Mouse (Mus musculus) thymus, adult 2 months (tissue): ENCODE data around the gene 4930579G24Rik. TPM values are rescaled to one million over a fixed set of nuclear protein-coding genes. Genes with fewer than 3 reads are reported as not detected.
A peak's percentile ranks its signal among the peaks of the same experiment; 100 is the strongest.

ENCODE experiments used
- DNase-seq: peaks from one replicate; pipeline ENCODE4 v3.0.0; 2021
- H3K27ac ChIP-seq: fragments of 200-500 bp; 2 replicates; pipeline ENCODE4 v1.5.1; 2012; ENCODE audit warnings: low read length, control low read depth; ENCODE audit not compliant: control insufficient read depth, insufficient read depth
- H3K27me3 ChIP-seq: fragments of 200-500 bp; 2 replicates; pipeline ENCODE4 v1.6.1; 2012; ENCODE audit warnings: mild to moderate bottlenecking, low read length, moderate library complexity, mixed read lengths; ENCODE audit not compliant: control insufficient read depth, insufficient read depth
- H3K36me3 ChIP-seq: fragments of 200-500 bp; 2 replicates; pipeline ENCODE4 v1.6.1; 2012; ENCODE audit warnings: mild to moderate bottlenecking, low read length, moderate library complexity; ENCODE audit not compliant: control insufficient read depth, insufficient read depth
- H3K4me1 ChIP-seq: fragments of 200-500 bp; replicated peaks from 2 replicates; pipeline ENCODE4 v1.6.1; 2012; ENCODE audit warnings: low read length; ENCODE audit not compliant: control insufficient read depth, insufficient read depth
- H3K4me3 ChIP-seq: fragments of 200-500 bp; 2 replicates; pipeline ENCODE4 v1.5.1; 2012; ENCODE audit warnings: mild to moderate bottlenecking, low read length, control low read depth, moderate library complexity; ENCODE audit not compliant: control insufficient read depth, insufficient read depth
- CTCF ChIP-seq: fragments of 200-500 bp; IDR thresholded peaks from 2 replicates; pipeline ENCODE4 v1.5.1; 2012; ENCODE audit warnings: mild to moderate bottlenecking, control low read depth, low read length, moderate library complexity, borderline replicate concordance; ENCODE audit not compliant: control insufficient read depth, poor library complexity, insufficient read depth; ENCODE audit errors: extremely low read depth
- POLR2A ChIP-seq: fragments of 200-500 bp; IDR thresholded peaks from 2 replicates; pipeline ENCODE4 v1.6.1; 2012; ENCODE audit warnings: mild to moderate bottlenecking, low read length, control low read depth, moderate library complexity; ENCODE audit not compliant: control insufficient read depth, poor library complexity, insufficient read depth; ENCODE audit errors: extremely low read depth
- WGBS: fragments of 180-500 bp; shearing (Covaris S2); methylation state at CpG from one replicate; pipeline ENCODE4 v1.1.7; 2018; 5-methylcytosine and 5-hydroxymethylcytosine counted together
- polyA plus RNA-seq: library from polyadenylated mRNA; depleted of rRNA; stranded (reverse); fragments of >200 nt; gene quantifications from 2 replicates; pipeline ENCODE4 v1.2.3, GENCODE M21; 2012

4930579G24Rik gene
- polyA plus RNA-seq, 1 experiment: 8.6 TPM

GRCm38 (mm10) chr3:79591793-79592471 lies 36.9 kb upstream of the 4930579G24Rik start:
- TF ChIP-seq POLR2A: no peak
- TF ChIP-seq CTCF: no peak
- DNase-seq: no peak
- WGBS: under 1% methylated on average over 15 of the region's 15 CpGs
- Histone ChIP-seq H3K27ac (0 out of 2 replicates have a peak overlapping the region, but pooled peaks have one; percentile 9), H3K4me1 (no peaks in the 10 kb centered on the region), H3K27me3 (no peaks in the 10 kb centered on the region), H3K36me3 (peaks cover 29% of the 10 kb centered on the region), H3K4me3 (peak overlapping the region; percentile 98)

DNA sequence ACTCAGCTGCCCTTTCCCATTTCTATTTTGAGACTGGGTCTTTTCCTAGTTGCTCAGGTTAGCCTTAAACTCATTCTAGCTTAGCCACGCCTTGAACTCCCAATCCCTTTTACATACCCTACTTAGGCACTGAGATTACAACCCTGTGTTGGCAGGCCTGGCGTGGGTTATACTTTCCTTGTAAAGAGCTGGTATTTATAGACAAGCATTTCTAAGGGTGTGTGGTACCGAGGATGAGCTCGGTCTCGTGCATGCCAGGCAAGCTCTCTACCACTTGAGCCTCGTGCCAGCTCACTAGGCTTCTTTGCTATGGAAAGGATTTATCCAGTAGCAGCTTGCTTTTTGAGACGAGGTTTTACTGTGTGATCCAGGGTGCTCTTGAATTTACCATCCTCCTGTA lies 33.4 kb upstream of the 4930579G24Rik start:
- H3K4me1 ChIP-seq: no peaks in the 10 kb centered on the region
- no peaks in the 10 kb centered on the region for H3K27me3 ChIP-seq
- no peak for DNase-seq
- H3K36me3 ChIP-seq: peaks cover 57% of the 10 kb centered on the region
- H3K27ac ChIP-seq: no peak overlapping the region
- no peak for TF ChIP-seq POLR2A
- TF ChIP-seq CTCF: no peak
- WGBS: 96% methylated on average over 7 of the region's 7 CpGs
- H3K4me3 ChIP-seq: no peak overlapping the region

DNA sequence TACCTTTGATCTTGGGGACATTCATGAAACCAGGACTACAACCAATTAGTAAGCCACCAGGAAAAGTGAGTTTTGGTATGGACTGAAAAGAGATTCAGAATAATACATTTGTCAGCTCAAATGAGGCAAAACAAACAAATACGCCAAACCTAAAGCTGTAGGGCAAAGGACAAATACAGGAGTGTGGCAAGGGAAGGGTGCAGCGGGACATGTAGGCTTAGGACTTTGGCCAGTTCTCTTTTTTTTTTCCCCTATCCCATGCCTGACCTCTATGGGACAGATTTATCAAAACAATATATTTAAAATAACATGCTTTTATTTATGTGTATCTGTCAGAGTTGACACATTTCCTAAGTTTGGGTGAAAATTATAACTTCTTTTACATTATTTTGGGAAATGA lies 19.0 kb upstream of the 4930579G24Rik start:
- Histone ChIP-seq H3K27ac (no peak overlapping the region), H3K27me3 (no peaks in the 10 kb centered on the region), H3K4me1 (no peaks in the 10 kb centered on the region), H3K4me3 (no peak overlapping the region), H3K36me3 (peaks cover 49% of the 10 kb centered on the region)
- no peak for TF ChIP-seq POLR2A
- TF ChIP-seq CTCF: no peak
- DNase-seq: no peak
- WGBS: 99% methylated on average over 2 of the region's 2 CpGs

DNA sequence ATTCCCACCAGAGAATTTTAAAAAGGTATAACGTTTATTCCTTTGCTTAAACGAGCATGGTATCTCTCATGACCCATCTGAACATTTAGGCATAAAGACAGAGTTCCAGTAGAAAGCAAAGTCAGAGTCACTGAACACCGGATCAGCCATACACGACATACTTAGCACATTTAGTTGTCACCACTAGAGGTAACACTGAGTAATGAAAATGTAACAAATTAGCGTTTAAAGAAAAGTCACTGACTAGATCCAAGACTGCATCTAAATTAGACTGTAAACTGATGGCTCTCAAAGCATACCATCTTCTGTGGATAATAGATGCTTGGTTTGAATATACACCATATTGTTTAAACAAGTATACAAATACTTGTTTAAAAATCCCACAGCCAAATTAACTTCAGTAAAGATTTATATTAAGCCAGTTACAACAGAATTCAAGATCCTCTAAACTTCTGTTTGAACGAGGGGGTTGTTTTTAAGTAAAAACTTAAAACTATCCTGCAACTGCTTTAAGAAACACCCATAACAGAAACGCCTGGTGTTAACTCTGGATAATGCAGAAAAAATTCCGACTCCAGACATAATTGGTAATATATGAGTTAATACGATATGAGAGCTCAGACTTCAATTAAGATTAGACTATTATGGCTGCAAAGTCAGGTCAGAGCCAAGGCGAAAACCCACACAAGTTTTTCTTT lies 1.2 kb upstream of the 4930579G24Rik start:
- Histone ChIP-seq H3K4me3 (peak overlapping the region; percentile 79; the same call in 1 of the 2 replicates), H3K36me3 (peaks cover 6% of the 10 kb centered on the region), H3K4me1 (peaks cover 3% of the 10 kb centered on the region; the same call in 1 of the 2 replicates), H3K27me3 (no peaks in the 10 kb centered on the region), H3K27ac (no peak overlapping the region)
- 7% methylated on average over 10 of the region's 10 CpGs for WGBS
- DNase-seq: no peak
- TF ChIP-seq CTCF: no peak
- TF ChIP-seq POLR2A: no peak

DNA sequence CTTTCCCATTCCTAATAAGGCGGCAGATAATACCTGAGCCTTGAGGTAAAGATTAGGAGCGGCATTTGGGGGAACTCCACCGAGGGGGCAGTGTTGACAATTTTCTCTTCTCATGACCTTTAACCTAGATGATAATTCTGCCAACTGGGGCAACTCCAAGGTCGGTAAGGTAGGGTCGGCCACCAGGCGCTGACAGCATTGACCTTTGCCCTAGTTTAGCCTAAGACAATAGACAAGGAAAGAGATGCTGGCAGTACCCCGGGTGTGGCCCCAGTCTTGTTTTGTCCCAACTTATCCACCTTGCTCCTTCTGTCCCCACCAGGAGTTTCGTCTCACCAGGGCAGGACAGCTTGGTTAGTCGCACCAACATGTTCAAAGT lies 708 bp upstream of the 4930579G24Rik start:
- no peak for TF ChIP-seq CTCF
- TF ChIP-seq POLR2A: no peak
- under 1% methylated on average over 9 of the region's 9 CpGs for WGBS
- DNase-seq: no peak
- H3K27me3 ChIP-seq: no peaks in the 10 kb centered on the region
- peak overlapping the region; percentile 79 for H3K4me3 ChIP-seq
- 0 out of 2 replicates have a peak, but pooled peaks cover 3% of the 10 kb centered on the region for H3K36me3 ChIP-seq
- peaks cover 3% of the 10 kb centered on the region; the same call in 1 of the 2 replicates for H3K4me1 ChIP-seq
- peak overlapping the region; percentile 71 for H3K27ac ChIP-seq

GRCm38 (mm10) chr3:79629416-79629730 lies 494 bp downstream of the 4930579G24Rik start, which contains the start of gene Etfdh:
Gene Etfdh (minus strand): TSS chr3:79629500.
- WGBS: 4% methylated on average over 11 of the region's 11 CpGs
- Histone ChIP-seq H3K27me3 (no peaks in the 10 kb centered on the region), H3K27ac (peak within 1 kb of the TSS; percentile 71), H3K4me1 (peaks cover 3% of the 10 kb centered on the region; the same call in 1 of the 2 replicates), H3K4me3 (peak within 1 kb of the TSS; percentile 79), H3K36me3 (0 out of 2 replicates have a peak, but pooled peaks cover 3% of the 10 kb centered on the region)
- no peak for DNase-seq
- no peak for TF ChIP-seq POLR2A
- TF ChIP-seq CTCF: no peak
